Mouse (Mus musculus) heart, embryonic 11.5 days (tissue): ENCODE results near the gene Bckdha. TPM values are rescaled to one million over a fixed set of nuclear protein-coding genes. Genes with fewer than 3 reads are reported as not detected.

Experiments used
- ATAC-seq: fragments of 200-750 bp; cut with Nextera tagmentation; replicated peaks from 2 replicates; pipeline ENCODE4 v1.8.0; 2017; ENCODE audit warnings: moderate library complexity; ENCODE audit not compliant: insufficient number of reproducible peaks, low FRiP score, low TSS enrichment
- H3K27ac ChIP-seq: fragments of 300-500 bp; sonication (generic); 2 replicates; pipeline ENCODE4 v1.5.1; 2014; ENCODE audit warnings: mild to moderate bottlenecking, low read depth, low read length
- H3K27me3 ChIP-seq: fragments of 300-500 bp; sonication (generic); 2 replicates; pipeline ENCODE4 v1.6.1; 2014; ENCODE audit warnings: mild to moderate bottlenecking, low read length, mixed read lengths; ENCODE audit not compliant: control insufficient read depth, insufficient read depth
- H3K36me3 ChIP-seq: fragments of 300-500 bp; sonication (generic); 2 replicates; pipeline ENCODE4 v1.6.1; 2014; ENCODE audit warnings: mild to moderate bottlenecking, low read length, moderate library complexity, mixed read lengths; ENCODE audit not compliant: control insufficient read depth, insufficient read depth
- H3K4me1 ChIP-seq: fragments of 300-500 bp; sonication (generic); 2 replicates; pipeline ENCODE4 v1.6.1; 2014; ENCODE audit warnings: low read length; ENCODE audit not compliant: control insufficient read depth, insufficient read depth
- H3K4me2 ChIP-seq: fragments of 300-500 bp; sonication (generic); 2 replicates; pipeline ENCODE4 v1.6.1; 2014; ENCODE audit warnings: mild to moderate bottlenecking, moderate library complexity
- H3K4me3 ChIP-seq: fragments of 300-500 bp; sonication (generic); 2 replicates; pipeline ENCODE4 v1.5.1; 2014; ENCODE audit warnings: low read depth, low read length
- H3K9ac ChIP-seq: fragments of 300-500 bp; sonication (generic); 2 replicates; pipeline ENCODE4 v1.6.1; 2014; ENCODE audit warnings: mild to moderate bottlenecking, low read depth, low read length, moderate library complexity
- H3K9me3 ChIP-seq: fragments of 300-500 bp; sonication (generic); replicated peaks from 2 replicates; pipeline ENCODE4 v1.6.1; 2016; ENCODE audit warnings: low read length; ENCODE audit not compliant: control insufficient read depth
- WGBS: fragments of 180-500 bp; shearing (Covaris S2); extraction: QIAGEN DNeasy Blood & Tissue Kit; methylation state at CpG from one replicate; pipeline ENCODE4 v1.1.7; 2014; ENCODE audit not compliant: insufficient replicate concordance; 5-methylcytosine and 5-hydroxymethylcytosine counted together
- polyA plus RNA-seq: library from polyadenylated mRNA; unstranded; fragments of >200 nt; fragmentation: Nextera tagmentation; extraction: Ambion mirVana; gene quantifications from 2 replicates; pipeline ENCODE4 v1.2.1, GENCODE M21; 2014

The Bckdha gene
- polyA plus RNA-seq, 1 experiment from 2014 or later, result 41.4 TPM

DNA sequence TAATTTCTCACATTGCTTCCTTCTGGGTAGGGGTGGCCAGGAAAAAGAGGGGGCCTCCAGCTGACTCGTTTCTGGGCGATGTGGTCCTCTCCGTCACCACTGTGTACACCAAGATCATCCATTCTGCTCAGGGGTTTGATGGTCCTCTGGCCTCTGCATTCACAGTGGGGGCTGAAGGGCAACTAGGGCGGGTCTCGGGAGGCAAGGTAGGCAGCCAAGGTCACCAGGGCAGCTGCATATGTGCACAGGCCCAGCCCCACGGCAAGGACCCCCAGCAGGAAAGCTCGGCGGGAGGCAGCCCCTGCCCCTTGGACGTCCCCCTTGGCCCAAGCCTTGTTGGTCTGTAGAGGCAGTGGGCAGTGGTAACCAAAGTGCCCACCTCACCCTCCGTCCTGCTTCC, 10.4 kb upstream of the Bckdha start:
- Histone ChIP-seq H3K4me1 (no peaks in the 10 kb centered on the region), H3K27me3 (peaks cover 8% of the 10 kb centered on the region), H3K36me3 (peaks cover 4% of the 10 kb centered on the region; the same call in 1 of the 2 replicates), H3K9ac (no peak overlapping the region), H3K4me3 (no peak overlapping the region), H3K9me3 (no peaks in the 10 kb centered on the region), H3K27ac (no peak overlapping the region), H3K4me2 (no peak overlapping the region)
- ATAC-seq, result no peak
- 87% methylated on average over 10 of the region's 10 CpGs for WGBS

DNA sequence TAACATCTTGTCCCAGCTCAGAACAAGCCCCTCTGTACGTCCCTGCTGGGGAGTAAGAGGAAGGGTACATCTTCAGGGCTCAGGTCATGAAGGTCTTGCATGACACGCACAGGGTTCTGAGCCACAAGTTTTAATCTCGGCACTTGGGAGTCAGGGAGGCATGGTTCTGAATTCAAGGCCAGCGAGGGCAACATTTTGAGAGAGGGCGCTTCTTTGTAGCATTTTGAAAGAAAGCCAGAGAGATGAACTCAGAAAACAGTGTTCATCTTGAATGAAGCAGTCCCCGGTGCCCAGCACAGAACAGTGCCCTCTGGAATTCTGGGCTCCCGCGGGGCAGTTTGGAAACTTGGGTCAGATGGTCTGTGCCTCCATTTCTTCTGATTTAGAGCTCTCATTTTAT, 7.6 kb upstream of the Bckdha start:
- 89% methylated on average over 8 of the region's 8 CpGs for WGBS
- H3K9ac ChIP-seq, result no peak overlapping the region
- no peak overlapping the region for H3K4me3 ChIP-seq
- no peaks in the 10 kb centered on the region for H3K4me1 ChIP-seq
- H3K27me3 ChIP-seq, result no peaks in the 10 kb centered on the region
- no peak for ATAC-seq
- no peak overlapping the region for H3K27ac ChIP-seq
- H3K36me3 ChIP-seq, result peaks cover 7% of the 10 kb centered on the region; the same call in 1 of the 2 replicates
- H3K4me2 ChIP-seq, result no peak overlapping the region
- H3K9me3 ChIP-seq, result no peaks in the 10 kb centered on the region

DNA sequence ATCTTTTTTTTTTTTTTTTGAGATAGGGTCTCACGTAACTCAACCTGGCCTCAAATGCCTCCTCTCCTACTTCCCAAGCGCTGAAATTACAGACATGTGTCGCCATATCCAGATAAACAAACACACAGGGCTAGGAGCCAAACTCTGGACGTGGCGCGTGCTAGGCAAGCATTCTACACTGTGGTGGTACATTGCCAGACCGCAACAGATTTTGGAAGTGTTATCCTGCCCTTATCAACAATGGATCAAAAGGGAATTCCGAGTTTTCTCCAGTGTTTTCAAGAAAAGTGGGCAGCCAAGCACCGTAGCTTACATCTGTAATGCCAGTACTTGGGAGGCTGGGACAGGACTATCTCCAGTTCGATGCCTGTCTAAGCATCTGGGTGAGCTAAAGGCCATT, 996 bp downstream of the Bckdha start:
- no peak overlapping the region for H3K27ac ChIP-seq
- H3K27me3 ChIP-seq, result no peaks in the 10 kb centered on the region
- peak overlapping the region; percentile 76 for H3K4me2 ChIP-seq
- H3K4me3 ChIP-seq, result peak overlapping the region; percentile 70
- no peaks in the 10 kb centered on the region for H3K9me3 ChIP-seq
- ATAC-seq, result no peak
- H3K9ac ChIP-seq, result peak overlapping the region; percentile 77
- WGBS, result 40% methylated on average over 10 of the region's 10 CpGs
- H3K4me1 ChIP-seq, result peaks cover 3% of the 10 kb centered on the region; the same call in 1 of the 2 replicates
- no peaks in the 10 kb centered on the region for H3K36me3 ChIP-seq

GRCm38 (mm10) chr7:25655601-25656428, 3.0 kb downstream of the Bckdha start:
- no peak for ATAC-seq
- H3K36me3 ChIP-seq, result no peaks in the 10 kb centered on the region
- H3K4me1 ChIP-seq, result peaks cover 3% of the 10 kb centered on the region; the same call in 1 of the 2 replicates
- WGBS, result 68% methylated on average over 11 of the region's 11 CpGs
- no peak overlapping the region for H3K4me3 ChIP-seq
- no peaks in the 10 kb centered on the region for H3K9me3 ChIP-seq
- no peaks in the 10 kb centered on the region for H3K27me3 ChIP-seq
- no peak overlapping the region for H3K4me2 ChIP-seq
- no peak overlapping the region for H3K9ac ChIP-seq
- H3K27ac ChIP-seq, result no peak overlapping the region

DNA sequence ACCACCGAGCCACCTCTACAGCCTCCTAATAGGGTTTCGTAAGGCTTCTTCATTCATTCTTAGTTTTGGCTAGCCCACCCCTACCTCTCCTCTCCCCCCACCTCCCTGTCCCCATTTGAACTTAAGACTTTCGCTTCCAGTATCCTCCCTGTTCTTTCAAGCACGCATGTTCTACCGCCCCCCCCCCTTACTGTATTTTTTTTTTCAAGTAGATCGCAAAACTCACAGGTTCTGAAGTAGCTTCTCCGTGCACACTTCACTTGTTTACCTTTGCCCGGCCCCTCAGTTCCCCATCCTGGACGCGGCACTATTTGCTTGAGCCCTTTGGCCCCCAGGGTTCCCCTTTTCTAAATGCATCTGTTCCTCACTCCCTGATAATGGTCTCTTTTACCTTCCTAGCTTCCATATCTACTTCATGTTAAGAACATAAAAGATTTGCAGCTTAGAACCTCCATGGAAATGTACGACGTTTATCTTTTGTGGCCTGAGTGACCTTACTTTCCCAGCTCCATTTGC, 6.5 kb downstream of the Bckdha start:
- no peaks in the 10 kb centered on the region for H3K9me3 ChIP-seq
- no peak overlapping the region for H3K4me2 ChIP-seq
- no peak overlapping the region for H3K4me3 ChIP-seq
- H3K27ac ChIP-seq, result no peak overlapping the region
- no peaks in the 10 kb centered on the region for H3K36me3 ChIP-seq
- no peak for ATAC-seq
- H3K27me3 ChIP-seq, result no peaks in the 10 kb centered on the region
- H3K4me1 ChIP-seq, result no peaks in the 10 kb centered on the region
- 88% methylated on average over 12 of the region's 12 CpGs for WGBS
- no peak overlapping the region for H3K9ac ChIP-seq

DNA sequence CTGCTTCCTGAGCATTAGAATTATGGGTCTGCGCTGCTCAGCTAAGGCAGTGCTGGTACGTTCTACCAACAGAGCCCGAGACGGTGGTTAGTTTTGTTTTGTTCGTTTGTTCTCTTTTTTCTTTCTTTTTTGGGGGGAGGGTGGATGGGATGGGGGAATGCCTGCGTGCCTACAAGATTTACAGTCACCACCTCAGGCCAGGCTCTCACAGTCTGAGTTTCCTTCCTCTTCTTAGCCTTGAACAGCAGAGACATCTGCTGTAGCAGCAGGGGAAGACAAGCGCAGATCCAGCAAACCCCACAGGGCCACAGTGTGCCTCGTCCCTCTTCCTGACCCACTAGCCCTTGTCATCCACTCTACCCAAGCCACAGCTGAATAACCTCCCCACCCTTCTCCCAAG, 7.5 kb downstream of the Bckdha start:
- 0 out of 2 replicates have a peak, but pooled peaks have one; percentile 51 for ATAC-seq
- no peak overlapping the region for H3K9ac ChIP-seq
- no peak overlapping the region for H3K27ac ChIP-seq
- no peak overlapping the region for H3K4me3 ChIP-seq
- no peaks in the 10 kb centered on the region for H3K36me3 ChIP-seq
- 89% methylated on average over 8 of the region's 8 CpGs for WGBS
- no peaks in the 10 kb centered on the region for H3K9me3 ChIP-seq
- H3K4me2 ChIP-seq, result no peak overlapping the region
- no peaks in the 10 kb centered on the region for H3K27me3 ChIP-seq
- no peaks in the 10 kb centered on the region for H3K4me1 ChIP-seq

DNA sequence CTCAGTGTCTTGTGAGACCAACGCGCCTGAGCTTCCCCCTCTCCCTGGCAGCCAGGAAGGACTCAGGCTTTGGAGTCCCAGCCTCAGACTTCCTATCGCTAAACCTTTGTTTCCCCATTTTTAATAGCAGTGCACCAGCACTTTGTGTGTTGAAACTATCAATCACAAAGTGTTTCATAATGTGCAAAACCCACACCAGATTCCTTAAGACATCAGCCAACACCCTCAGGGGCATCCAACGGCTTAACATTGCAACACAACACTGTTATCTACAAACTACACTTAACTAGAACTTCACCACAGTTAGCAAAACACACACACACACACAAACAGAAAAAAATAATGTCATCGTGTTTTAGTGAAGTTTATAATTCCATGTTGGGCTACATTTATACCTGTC, 8.9 kb downstream of the Bckdha start:
- H3K4me2 ChIP-seq, result no peak overlapping the region
- H3K9me3 ChIP-seq, result no peaks in the 10 kb centered on the region
- no peaks in the 10 kb centered on the region for H3K4me1 ChIP-seq
- ATAC-seq, result no peak
- no peak overlapping the region for H3K4me3 ChIP-seq
- 0 out of 2 replicates have a peak overlapping the region, but pooled peaks have one; percentile 6 for H3K9ac ChIP-seq
- no peaks in the 10 kb centered on the region for H3K27me3 ChIP-seq
- no peak overlapping the region for H3K27ac ChIP-seq
- 72% methylated on average over 5 of the region's 5 CpGs for WGBS
- H3K36me3 ChIP-seq, result no peaks in the 10 kb centered on the region

- Histone ChIP-seq H3K4me3 (no peak overlapping the region), H3K27ac (no peak overlapping the region), H3K27me3 (no peaks in the 10 kb centered on the region), H3K4me1 (no peaks in the 10 kb centered on the region; the same call in 1 of the 2 replicates), H3K4me2 (no peak overlapping the region), H3K9me3 (no peaks in the 10 kb centered on the region), H3K9ac (no peak overlapping the region), H3K36me3 (no peaks in the 10 kb centered on the region; the same call in 1 of the 2 replicates)
- 45% methylated on average over 5 of the region's 5 CpGs for WGBS
- no peak for ATAC-seq
These were observed 11.1 kb downstream of the Bckdha start for GRCm38 (mm10) chr7:25647574-25648123.
